Mouse (Mus musculus): ENCODE data around the gene Glipr2. TPM values are rescaled to one million over a fixed set of nuclear protein-coding genes. Genes with fewer than 3 reads are reported as not detected.

Glipr2 gene
- polyA plus RNA-seq, 1 experiment: 13.7 TPM

DNA sequence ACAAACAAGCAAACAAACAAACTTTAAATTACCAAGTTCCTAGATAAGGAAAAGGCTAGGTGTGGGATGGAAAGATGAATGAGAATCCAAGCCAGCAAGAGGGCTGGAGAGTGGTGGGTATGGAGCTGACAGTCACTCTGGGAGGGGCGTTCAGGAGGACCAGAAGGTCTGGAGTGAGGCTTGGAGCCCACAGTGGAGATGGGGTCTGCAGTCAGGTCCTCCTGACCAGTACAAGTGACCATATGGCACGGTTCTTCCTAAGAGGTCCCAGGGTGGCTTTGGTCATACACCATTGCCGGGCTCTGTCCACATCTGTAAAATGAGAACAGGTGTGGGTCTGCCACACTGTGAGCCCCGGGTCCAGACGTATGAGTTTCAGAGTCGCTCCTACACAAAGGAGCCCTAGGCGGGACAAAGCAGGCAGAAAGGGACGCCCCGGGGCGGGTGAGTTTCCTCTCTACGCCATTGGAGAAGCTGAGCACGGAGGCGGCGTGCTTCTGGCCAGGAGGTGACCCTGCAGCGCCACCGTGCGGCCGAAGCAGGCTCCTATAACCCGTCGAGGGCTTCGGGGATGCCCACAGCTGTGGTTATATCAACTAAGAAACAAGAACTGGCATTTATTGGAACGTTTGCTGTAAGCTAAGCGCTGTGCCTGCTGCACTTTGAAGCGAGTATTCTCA, 25.0 kb downstream of the Glipr2 start:
- H3K27ac ChIP-seq (ENCODE audit: insufficient read depth, low read length): no peak overlapping the region
- TF ChIP-seq CTCF (IDR thresholded peaks at IDR 0.05; ENCODE audit: extremely low read depth, insufficient read depth, insufficient read length, insufficient replicate concordance) (peak; percentile 99), POLR2A (IDR thresholded peaks at IDR 0.05; ENCODE audit: low read depth, low read length) (no peak)
- WGBS: under 1% methylated on average over 24 of the region's 24 CpGs
- H3K36me3 ChIP-seq (ENCODE audit: control insufficient read depth, insufficient read depth, low read length): no peaks in the 10 kb centered on the region; the same call in 1 of the 2 replicates
- H3K27me3 ChIP-seq (ENCODE audit: control insufficient read depth, insufficient read depth, low read length): no peaks in the 10 kb centered on the region
- DNase-seq (ENCODE audit: low read depth in 1 of 2, low spot score in 2 of 2): peak; percentile 81 to 92
- peaks cover 9% of the 10 kb centered on the region; the same call in 1 of the 2 replicates for H3K4me1 ChIP-seq (ENCODE audit: control insufficient read depth, insufficient read depth, insufficient read length)
- H3K4me3 ChIP-seq (ENCODE audit: extremely low read depth, insufficient read depth, insufficient read length): peak overlapping the region; percentile 32

DNA sequence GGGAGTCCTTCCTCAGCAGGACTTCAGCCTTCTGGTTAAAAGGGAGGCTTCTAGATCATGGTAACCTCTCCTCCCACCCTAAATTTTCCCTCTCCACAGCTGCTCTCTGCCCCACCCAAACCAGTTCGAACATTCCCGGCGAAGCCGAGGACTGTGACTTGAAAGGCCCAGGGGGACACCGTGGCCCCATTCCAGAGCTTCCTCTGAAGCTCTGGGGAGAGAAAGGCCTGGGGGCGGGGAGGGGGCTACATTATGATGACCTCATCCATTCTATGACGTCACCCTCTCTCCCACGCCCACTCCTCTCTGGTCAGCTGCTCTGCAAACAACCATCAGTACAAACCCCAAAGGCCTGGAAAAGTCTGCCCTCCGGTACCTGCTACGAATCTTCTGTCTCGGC, 26.0 kb downstream of the Glipr2 start, which contains the start of gene Ccin:
Gene Ccin, plus strand, starts transcription at position 303 of the 400 bp plus-strand sequence.
- no peaks in the 10 kb centered on the region for H3K27me3 ChIP-seq (ENCODE audit: control insufficient read depth, insufficient read depth, low read length)
- peaks cover 9% of the 10 kb centered on the region; the same call in 1 of the 2 replicates for H3K4me1 ChIP-seq (ENCODE audit: control insufficient read depth, insufficient read depth, insufficient read length)
- H3K36me3 ChIP-seq (ENCODE audit: control insufficient read depth, insufficient read depth, low read length): no peaks in the 10 kb centered on the region
- H3K4me3 ChIP-seq (ENCODE audit: extremely low read depth, insufficient read depth, insufficient read length): no peak within 1 kb of the TSS
- TF ChIP-seq CTCF (IDR thresholded peaks at IDR 0.05; ENCODE audit: extremely low read depth, insufficient read depth, insufficient read length, insufficient replicate concordance) (no peak), POLR2A (IDR thresholded peaks at IDR 0.05; ENCODE audit: low read depth, low read length) (no peak)
- WGBS: 90% methylated on average over 11 of the region's 11 CpGs
- no peak for DNase-seq (ENCODE audit: low read depth in 1 of 2, low spot score in 2 of 2)
- H3K27ac ChIP-seq (ENCODE audit: insufficient read depth, low read length): no peak within 1 kb of the TSS

DNA sequence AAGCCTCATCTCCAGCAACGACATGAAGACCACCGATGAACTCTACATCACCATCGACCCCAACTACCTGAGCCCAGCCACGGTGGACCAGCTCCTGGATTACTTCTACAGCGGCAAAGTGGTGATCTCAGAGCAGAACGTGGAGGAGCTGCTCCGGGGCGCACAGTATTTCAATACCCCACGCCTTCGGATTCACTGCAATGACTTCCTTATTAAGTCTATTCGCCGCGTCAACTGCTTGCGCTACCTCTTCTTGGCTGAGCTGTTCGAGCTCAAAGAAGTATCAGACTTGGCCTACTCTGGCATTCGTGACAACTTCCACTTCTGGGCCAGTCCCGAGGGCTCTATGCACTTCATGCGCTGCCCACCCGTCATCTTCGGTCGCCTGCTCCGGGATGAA, 26.6 kb downstream of the Glipr2 start:
- Histone ChIP-seq H3K4me3 (ENCODE audit: extremely low read depth, insufficient read depth, insufficient read length) (no peak overlapping the region), H3K4me1 (ENCODE audit: control insufficient read depth, insufficient read depth, insufficient read length) (peaks cover 9% of the 10 kb centered on the region; the same call in 1 of the 2 replicates), H3K36me3 (ENCODE audit: control insufficient read depth, insufficient read depth, low read length) (no peaks in the 10 kb centered on the region), H3K27me3 (ENCODE audit: control insufficient read depth, insufficient read depth, low read length) (no peaks in the 10 kb centered on the region), H3K27ac (ENCODE audit: insufficient read depth, low read length) (no peak overlapping the region)
- 95% methylated on average over 22 of the region's 22 CpGs for WGBS
- no peak for DNase-seq (ENCODE audit: low read depth in 1 of 2, low spot score in 2 of 2)
- TF ChIP-seq POLR2A (IDR thresholded peaks at IDR 0.05; ENCODE audit: low read depth, low read length) (no peak), CTCF (IDR thresholded peaks at IDR 0.05; ENCODE audit: extremely low read depth, insufficient read depth, insufficient read length, insufficient replicate concordance) (no peak)

DNA sequence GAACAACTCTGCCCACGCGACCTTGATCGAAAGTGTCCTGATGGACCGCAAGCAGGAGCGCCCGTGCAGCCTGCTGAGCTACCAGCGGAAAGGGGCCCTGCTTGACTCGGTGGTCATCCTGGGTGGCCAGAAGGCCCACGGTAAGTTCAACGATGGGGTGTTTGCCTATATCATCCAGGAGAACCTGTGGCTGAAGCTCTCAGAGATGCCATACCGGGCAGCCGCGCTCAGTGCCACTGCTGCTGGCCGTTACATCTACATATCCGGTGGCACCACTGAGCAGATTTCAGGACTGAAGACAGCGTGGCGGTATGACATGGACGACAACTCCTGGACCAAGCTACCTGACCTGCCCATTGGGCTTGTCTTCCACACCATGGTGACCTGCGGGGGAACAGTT, 27.1 kb downstream of the Glipr2 start:
- no peaks in the 10 kb centered on the region for H3K36me3 ChIP-seq (ENCODE audit: control insufficient read depth, insufficient read depth, low read length)
- H3K4me3 ChIP-seq (ENCODE audit: extremely low read depth, insufficient read depth, insufficient read length): no peak overlapping the region
- 94% methylated on average over 19 of the region's 19 CpGs for WGBS
- no peaks in the 10 kb centered on the region for H3K27me3 ChIP-seq (ENCODE audit: control insufficient read depth, insufficient read depth, low read length)
- no peak for DNase-seq (ENCODE audit: low read depth in 1 of 2, low spot score in 2 of 2)
- no peak overlapping the region for H3K27ac ChIP-seq (ENCODE audit: insufficient read depth, low read length)
- H3K4me1 ChIP-seq (ENCODE audit: control insufficient read depth, insufficient read depth, insufficient read length): peaks cover 3% of the 10 kb centered on the region; the same call in 1 of the 2 replicates
- TF ChIP-seq CTCF (IDR thresholded peaks at IDR 0.05; ENCODE audit: extremely low read depth, insufficient read depth, insufficient read length, insufficient replicate concordance) (no peak), POLR2A (IDR thresholded peaks at IDR 0.05; ENCODE audit: low read depth, low read length) (no peak)

DNA sequence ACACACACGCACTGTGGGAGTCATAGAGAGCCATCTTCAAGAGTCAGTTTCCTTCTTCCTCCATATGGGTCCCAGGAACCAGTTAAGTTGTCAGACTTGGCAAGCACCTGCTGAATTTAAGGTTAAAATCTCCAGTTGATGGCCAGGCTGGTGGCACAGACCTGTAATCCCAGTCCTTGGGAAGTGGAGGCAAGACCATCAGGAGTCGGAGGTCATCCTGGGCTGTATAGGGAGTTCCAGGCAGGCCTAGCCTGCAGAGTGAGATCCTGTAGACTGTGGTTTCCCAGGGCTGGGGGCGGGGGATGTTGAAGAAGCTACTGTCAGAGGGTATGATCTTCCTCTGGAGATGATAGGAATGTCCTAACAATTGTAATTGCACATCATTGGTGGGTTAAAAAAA, 31.8 kb downstream of the Glipr2 start:
- H3K27ac ChIP-seq (ENCODE audit: insufficient read depth, low read length): no peak overlapping the region
- 93% methylated on average over 3 of the region's 3 CpGs for WGBS
- DNase-seq (ENCODE audit: low read depth in 1 of 2, low spot score in 2 of 2): no peak

DNA sequence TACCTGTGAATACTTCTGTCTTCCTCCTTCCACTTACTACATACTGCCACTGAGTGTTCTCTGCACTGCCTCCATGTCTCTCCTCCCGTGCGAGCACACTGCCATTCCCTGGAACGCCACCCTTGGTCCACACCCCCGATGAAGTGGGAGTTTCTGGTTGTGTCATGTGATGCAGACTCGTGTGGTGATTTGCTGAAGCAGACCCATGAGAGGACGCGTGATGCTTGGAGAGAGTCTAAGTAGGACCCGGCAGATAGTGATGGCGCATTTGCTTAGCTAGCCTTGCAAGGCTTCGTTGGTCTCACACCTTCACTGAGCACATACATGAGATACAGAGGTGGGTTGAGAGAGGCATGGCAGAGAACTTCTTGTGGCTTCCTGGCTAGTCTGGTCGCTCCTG, 35.9 kb downstream of the Glipr2 start:
- Histone ChIP-seq H3K4me3 (ENCODE audit: extremely low read depth, insufficient read depth, insufficient read length) (no peak overlapping the region), H3K36me3 (ENCODE audit: control insufficient read depth, insufficient read depth, low read length) (no peaks in the 10 kb centered on the region), H3K4me1 (ENCODE audit: control insufficient read depth, insufficient read depth, insufficient read length) (no peaks in the 10 kb centered on the region), H3K27me3 (ENCODE audit: control insufficient read depth, insufficient read depth, low read length) (no peaks in the 10 kb centered on the region), H3K27ac (ENCODE audit: insufficient read depth, low read length) (no peak overlapping the region)
- 93% methylated on average over 11 of the region's 11 CpGs for WGBS
- DNase-seq (ENCODE audit: low read depth in 1 of 2, low spot score in 2 of 2): no peak
- TF ChIP-seq CTCF (IDR thresholded peaks at IDR 0.05; ENCODE audit: extremely low read depth, insufficient read depth, insufficient read length, insufficient replicate concordance): no peak
- TF ChIP-seq POLR2A (IDR thresholded peaks at IDR 0.05; ENCODE audit: low read depth, low read length): no peak

More for the DNA sequence above, 31.8 kb downstream of the Glipr2 start:
- Histone ChIP-seq H3K4me1 (ENCODE audit: control insufficient read depth, insufficient read depth, insufficient read length) (no peaks in the 10 kb centered on the region), H3K4me3 (ENCODE audit: extremely low read depth, insufficient read depth, insufficient read length) (no peak overlapping the region), H3K36me3 (ENCODE audit: control insufficient read depth, insufficient read depth, low read length) (no peaks in the 10 kb centered on the region), H3K27me3 (ENCODE audit: control insufficient read depth, insufficient read depth, low read length) (no peaks in the 10 kb centered on the region)
- TF ChIP-seq CTCF (IDR thresholded peaks at IDR 0.05; ENCODE audit: extremely low read depth, insufficient read depth, insufficient read length, insufficient replicate concordance) (no peak), POLR2A (IDR thresholded peaks at IDR 0.05; ENCODE audit: low read depth, low read length) (no peak)

DNA sequence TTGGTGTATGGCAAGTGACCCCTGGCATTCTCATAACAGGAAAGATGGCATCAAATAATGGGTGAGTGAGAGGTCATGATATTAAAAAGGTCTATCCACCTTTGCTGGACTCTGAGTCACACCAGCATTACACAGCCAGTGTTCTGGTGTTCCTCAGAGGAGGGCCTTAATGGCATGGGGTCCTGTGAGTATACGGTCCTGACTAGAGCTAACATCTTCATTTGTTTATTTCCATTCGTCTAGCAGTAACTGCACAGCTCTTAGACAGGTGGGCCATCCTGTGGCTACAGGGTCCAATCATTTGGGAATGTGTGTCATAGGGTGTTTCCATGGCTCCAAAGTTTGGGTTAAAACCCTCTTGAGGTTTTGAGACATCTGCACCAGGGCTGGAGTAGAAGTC, 37.1 kb downstream of the Glipr2 start:
- no peaks in the 10 kb centered on the region for H3K27me3 ChIP-seq (ENCODE audit: control insufficient read depth, insufficient read depth, low read length)
- DNase-seq (ENCODE audit: low read depth in 1 of 2, low spot score in 2 of 2): no peak
- TF ChIP-seq CTCF (IDR thresholded peaks at IDR 0.05; ENCODE audit: extremely low read depth, insufficient read depth, insufficient read length, insufficient replicate concordance) (no peak), POLR2A (IDR thresholded peaks at IDR 0.05; ENCODE audit: low read depth, low read length) (no peak)
- H3K4me1 ChIP-seq (ENCODE audit: control insufficient read depth, insufficient read depth, insufficient read length): no peaks in the 10 kb centered on the region
- no peak overlapping the region for H3K27ac ChIP-seq (ENCODE audit: insufficient read depth, low read length)
- no peak overlapping the region for H3K4me3 ChIP-seq (ENCODE audit: extremely low read depth, insufficient read depth, insufficient read length)
- 83% methylated on average over 2 of the region's 2 CpGs for WGBS
- H3K36me3 ChIP-seq (ENCODE audit: control insufficient read depth, insufficient read depth, low read length): no peaks in the 10 kb centered on the region
